Mouse (Mus musculus): ENCODE data around the gene Taok1. TPM values are rescaled to one million over a fixed set of nuclear protein-coding genes. Genes with fewer than 3 reads are reported as not detected.
"Not testable (repeated sequence)": the region's sequence is repeated elsewhere in the genome, so short reads cannot be mapped to it uniquely, and the experiment has no call there.

Taok1 gene
- total RNA-seq, 4 experiments from 2014 or later: 99.9 to 115 (median 107) TPM

DNA sequence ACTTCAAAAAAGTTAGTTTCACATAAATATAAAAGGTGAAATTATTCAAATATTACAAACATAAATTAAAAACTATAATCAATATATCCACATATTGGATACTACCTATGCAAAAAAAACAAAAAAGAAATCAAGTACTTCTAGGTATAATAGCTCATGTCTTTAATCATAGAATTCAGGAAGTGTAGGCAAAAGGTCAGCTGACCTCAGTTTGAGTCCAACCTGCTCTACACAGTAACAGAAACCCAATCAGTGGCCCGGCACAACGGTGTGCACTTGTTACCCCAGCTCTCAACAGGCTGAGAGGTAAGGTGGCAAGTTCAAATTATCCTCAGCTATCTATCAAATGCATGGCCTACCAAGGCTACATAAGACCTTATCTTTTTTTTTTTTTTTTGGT, 16.8 kb downstream of the Taok1 start:
- DNase-seq (ENCODE audit: low spot score in 2 of 2): no peak

- no peak for DNase-seq (ENCODE audit: low spot score in 2 of 2)
These were observed 22.4 kb downstream of the Taok1 start for GRCm38 (mm10) chr11:77585201-77585600.

GRCm38 (mm10) chr11:77545261-77545660, 62.4 kb downstream of the Taok1 start:
- DNase-seq (ENCODE audit: low spot score in 2 of 2): no peak

- no peak for DNase-seq (ENCODE audit: low spot score in 2 of 2)
These were observed 75.3 kb downstream of the Taok1 start for GRCm38 (mm10) chr11:77532202-77532846.

DNA sequence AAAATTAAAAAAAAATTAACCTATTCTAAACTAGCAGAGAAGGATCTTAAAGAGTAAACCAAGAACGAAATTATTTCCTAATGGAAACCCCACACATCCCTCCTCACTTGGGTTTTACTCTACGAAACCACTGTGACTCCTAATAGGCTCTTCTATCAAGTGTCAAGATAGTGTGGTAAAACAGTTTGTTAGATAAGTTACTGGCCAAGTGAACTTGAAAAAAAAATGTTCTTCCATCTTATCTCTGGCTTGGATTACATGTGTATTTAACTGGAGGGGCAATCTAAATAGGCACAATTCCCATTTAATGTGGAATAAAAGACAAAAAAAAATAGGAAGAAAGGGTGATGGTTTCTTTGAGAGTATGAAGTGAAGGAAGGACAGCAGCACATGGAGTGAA, 76.8 kb downstream of the Taok1 start:
- DNase-seq (ENCODE audit: low spot score in 2 of 2): no peak

DNA sequence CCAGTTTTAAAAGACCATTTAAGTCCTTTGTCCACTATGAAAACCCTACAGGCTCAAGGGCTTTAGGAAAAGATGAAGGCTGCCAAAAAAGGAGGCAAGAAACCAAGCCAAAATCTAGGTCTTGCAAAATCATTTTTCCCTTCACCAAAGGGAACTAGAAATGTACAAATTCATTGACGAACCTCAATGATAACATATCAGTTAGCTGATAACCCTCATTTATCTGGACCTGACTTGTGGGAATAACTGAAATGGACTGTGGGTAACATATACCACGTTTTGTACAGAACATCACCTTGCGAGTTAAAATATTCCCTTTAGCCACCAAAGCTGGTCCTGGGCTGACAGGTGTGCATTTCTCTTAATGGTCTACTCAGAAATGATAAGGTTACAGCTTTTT, 78.0 kb downstream of the Taok1 start:
- no peak for DNase-seq (ENCODE audit: low spot score in 2 of 2)

DNA sequence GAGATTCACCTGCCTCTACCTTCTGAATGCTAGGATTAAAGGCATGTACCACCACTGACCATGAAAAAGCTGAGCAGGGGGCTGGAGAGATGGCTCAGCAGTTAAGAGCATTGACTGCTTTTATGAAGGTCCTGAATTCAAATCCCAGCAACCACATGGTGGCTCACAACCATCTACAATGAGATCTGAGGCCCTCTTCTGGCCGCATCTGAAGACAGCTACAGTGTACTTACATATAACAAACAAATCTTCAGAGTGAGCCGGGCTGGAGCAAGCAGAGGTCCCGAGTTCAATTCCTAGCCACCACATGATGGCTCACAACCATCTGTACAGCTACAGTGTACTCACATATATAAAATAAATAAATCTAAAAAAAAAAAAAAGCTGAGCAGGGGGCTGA, 79.2 kb downstream of the Taok1 start:
- not testable (repeated sequence) for DNase-seq (ENCODE audit: low spot score in 2 of 2)

GRCm38 (mm10) chr11:77525804-77526486, 81.7 kb downstream of the Taok1 start:
- DNase-seq (ENCODE audit: low spot score in 2 of 2): no peak

GRCm38 (mm10) chr11:77520601-77521529, 86.8 kb downstream of the Taok1 start:
- DNase-seq (ENCODE audit: low spot score in 2 of 2): no peak

DNA sequence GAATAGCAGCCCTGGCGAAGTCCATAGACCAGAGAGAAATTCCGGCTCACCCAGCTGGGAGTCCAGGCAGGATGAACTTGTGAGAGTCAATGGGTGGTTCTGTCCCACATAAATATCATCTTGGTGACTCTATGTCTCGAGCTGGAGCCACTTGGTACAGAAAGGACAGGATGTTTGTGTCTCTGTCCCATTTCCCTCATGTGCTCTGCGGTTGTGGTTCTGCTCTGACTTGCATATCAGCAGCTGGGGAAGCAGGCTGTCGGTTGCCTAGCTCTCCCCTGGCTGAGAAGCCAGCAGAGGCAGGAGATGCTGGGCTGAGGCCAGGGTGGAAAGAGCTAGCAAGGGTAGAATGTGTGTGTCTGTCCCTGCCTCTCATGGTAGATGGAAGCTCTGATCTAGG, 88.6 kb downstream of the Taok1 start, which contains the start of gene Gm10392:
Gene Gm10392, minus strand, starts transcription at position 156 of the 400 bp plus-strand sequence.
- no peak for DNase-seq (ENCODE audit: low spot score in 2 of 2)

GRCm38 (mm10) chr11:77518051-77518798, 89.4 kb downstream of the Taok1 start:
- DNase-seq (ENCODE audit: low spot score in 2 of 2): no peak

DNA sequence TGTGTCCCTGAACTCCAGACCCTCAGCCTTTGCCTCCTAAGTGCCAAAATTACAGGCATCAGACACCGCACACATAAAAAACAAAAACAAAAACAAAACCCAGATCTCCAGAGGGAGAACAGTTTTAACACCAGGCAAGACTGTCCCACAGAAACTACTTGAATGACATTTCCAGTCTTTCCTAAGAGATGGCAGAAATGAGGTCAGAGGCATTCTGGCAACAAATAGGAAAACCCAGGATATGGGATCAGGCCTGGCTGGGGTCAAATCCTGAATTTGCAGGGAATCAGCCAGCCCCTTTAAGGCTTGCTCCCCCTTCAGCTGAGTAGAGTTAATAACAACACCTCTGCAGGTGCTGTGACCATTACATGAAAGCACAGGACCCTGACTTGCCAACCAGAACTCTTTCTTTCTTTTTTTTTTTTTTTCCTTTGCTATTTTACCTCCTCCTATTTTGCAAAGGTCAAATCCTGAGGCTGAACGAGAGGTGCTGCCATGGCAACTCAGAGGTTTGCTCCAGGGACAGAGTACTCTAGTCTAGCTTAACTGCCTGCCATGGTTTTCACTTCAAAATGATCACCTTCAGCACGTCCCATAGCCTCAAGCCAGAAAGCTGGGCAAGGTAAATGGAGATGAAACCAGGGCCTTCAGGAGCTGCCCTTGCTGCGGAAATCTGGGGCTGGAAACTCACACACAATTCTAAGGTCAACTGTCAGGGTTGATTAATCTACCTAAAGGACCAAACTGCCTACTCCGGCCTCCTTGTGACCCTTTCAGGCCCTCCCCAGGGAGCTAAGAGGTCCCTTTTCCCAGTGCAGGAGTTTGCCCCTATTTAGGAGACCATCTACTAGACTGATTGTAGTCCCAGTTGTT, 90.8 kb downstream of the Taok1 start:
- DNase-seq (ENCODE audit: low spot score in 2 of 2): no peak

- DNase-seq (ENCODE audit: low spot score in 2 of 2): no peak
These were observed 91.7 kb downstream of the Taok1 start, which contains the start of gene Trp53i13 for GRCm38 (mm10) chr11:77515637-77516552. TSS of gene Trp53i13 (minus strand) at chr11:77515980.

DNA sequence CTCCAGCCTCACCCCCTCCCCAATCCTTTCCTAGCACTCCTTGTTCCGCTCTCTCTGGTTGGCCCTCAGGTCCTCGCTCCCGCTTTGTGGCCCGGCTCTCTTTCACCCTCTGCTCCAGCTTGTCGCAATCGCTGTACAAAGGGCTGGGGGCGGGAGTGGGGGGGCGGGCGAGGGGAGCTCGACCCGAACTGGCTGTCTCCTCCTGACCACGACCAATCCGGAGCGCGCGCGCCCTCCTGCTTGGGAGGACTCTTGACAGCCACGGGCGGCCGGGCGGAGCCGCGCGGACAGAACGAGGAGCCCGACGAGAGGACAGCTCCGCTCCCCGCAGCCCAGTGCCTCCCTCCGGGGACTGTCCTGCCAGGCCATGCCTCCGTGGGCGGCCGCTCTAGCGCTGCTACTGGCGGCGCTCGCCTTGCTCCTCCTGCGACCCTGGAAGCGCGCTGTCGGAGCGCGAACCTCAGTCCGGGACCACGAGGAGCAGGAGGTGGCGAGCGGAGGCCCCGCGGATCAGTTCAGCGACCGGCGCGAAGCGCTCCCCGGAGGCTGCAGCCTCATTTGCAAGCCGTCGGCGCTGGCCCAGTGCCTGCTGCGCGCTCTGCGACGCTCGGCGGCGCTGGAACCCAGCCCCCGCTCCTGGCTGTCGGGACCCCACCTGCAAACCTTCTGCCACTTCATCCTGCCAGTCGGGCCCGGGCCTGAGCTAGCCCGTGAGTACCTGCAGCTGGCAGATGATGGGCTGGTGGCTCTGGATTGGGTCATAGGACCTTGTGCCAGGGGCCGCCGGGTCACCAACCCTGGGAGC, 92.6 kb downstream of the Taok1 start, which contains the start of gene Abhd15:
Gene Abhd15, plus strand, starts transcription at position 290 of the 805 bp plus-strand sequence.
- no peak for DNase-seq (ENCODE audit: low spot score in 2 of 2)

DNA sequence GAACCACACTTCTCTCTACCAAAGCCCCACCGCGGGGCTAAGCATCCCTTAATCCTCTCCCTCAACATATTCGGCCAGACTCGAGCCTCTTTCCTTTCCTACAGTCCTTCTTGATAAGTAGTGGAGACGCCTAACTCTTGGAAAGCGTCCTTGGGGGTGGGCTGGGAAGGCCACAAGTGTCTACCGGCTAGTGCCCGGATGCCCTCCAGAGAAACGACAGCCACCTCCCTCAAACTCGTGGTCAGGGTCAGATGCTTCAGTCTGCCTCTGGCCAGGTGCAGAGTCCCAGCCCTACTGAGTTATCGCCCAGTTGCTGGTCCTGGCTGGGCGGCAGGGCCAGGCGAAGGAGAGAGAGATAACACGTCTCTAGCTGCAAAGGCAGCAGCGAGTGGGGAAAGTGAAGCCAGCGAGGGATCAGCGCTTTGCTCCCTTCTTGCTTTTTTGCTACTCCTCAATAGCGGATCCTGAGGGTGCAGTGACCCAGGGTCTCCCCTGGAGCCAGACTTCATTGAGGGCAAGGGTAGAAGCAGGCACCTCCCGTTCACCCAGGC, 93.3 kb downstream of the Taok1 start:
- no peak for DNase-seq (ENCODE audit: low spot score in 2 of 2)

GRCm38 (mm10) chr11:77513811-77514170, 93.8 kb downstream of the Taok1 start:
- DNase-seq (ENCODE audit: low spot score in 2 of 2): no peak

DNA sequence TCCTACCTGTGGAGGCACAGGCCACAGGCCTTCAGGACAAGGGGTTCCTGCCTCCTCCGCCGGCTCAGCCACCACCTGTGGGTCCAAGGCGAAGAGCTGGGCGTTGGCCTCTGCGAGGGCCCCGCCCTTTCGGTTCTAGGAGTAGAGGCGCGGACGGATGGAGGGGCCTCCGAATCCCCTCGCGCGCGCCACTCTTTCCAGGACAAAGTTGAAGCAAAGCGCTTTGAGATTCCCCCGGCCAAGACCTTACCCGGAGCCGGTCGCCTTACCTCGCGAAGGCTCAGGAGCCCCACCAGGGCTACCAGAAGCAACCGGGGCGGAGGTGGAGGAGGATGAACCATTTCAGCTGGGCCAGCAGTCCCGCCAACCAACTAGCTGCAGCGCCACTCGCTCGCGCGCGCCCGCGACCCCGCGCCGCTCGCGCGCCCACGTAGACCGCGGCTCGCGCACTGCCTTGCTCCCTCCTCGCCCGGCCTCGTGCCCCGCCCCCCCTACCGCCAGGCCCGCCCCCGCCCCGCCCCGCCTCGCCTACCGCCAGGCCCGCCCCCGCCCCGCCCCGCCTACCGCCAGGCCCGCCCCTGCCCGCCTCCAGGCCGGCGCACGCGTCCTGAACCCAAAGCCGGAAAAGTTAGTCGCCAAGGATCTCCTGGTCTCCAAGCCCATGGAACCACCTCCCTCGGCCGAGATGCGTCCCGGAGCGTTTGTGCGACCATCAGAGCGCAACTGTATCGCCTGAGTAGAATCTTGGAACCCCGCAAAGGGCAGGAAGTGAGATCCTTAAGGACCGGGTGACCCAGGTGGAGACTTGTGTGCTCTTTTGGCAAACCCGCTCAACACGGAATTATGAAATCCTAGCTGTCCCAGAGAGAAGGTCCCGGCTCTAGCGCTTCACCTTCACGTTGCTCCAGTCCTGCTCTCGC, 94.5 kb downstream of the Taok1 start:
- DNase-seq (ENCODE audit: low spot score in 2 of 2): no peak

All from layer of hippocampus, adult 8-10 months (tissue).